Mouse (Mus musculus) myocyte (in vitro differentiated cells): Measurements from ENCODE around the gene Stk38. TPM values are rescaled to one million over a fixed set of nuclear protein-coding genes. Genes with fewer than 3 reads are reported as not detected.

Experiments used
- H3K27me3 ChIP-seq: one replicate; pipeline ENCODE4 v1.6.1; 2011; ENCODE audit not compliant: control insufficient read depth, insufficient read depth, insufficient read length
- H3K36me3 ChIP-seq: one replicate; pipeline ENCODE4 v1.6.1; 2011; ENCODE audit not compliant: control insufficient read depth, insufficient read depth
- H3K4me2 ChIP-seq: one replicate; pipeline ENCODE4 v1.6.1; 2011; ENCODE audit warnings: low read depth, control low read depth
- H3K4me3 ChIP-seq: one replicate; pipeline ENCODE4 v1.5.1; 2011; ENCODE audit warnings: mild to moderate bottlenecking, control low read depth, moderate library complexity
- H3K79me2 ChIP-seq: one replicate; pipeline ENCODE4 v1.6.1; 2011; ENCODE audit not compliant: control insufficient read depth, insufficient read depth
- H3ac ChIP-seq: one replicate; pipeline ENCODE4 v1.6.1; 2011; ENCODE audit not compliant: control insufficient read depth, insufficient read length
- CEBPB ChIP-seq: IDR thresholded peaks from 2 replicates; pipeline ENCODE4 v1.6.1; 2011; ENCODE audit warnings: mild to moderate bottlenecking, moderate library complexity; ENCODE audit not compliant: poor library complexity, insufficient read depth, severe bottlenecking
- E2F4 ChIP-seq: IDR thresholded peaks from one replicate; pipeline ENCODE4 v1.6.1; 2011; ENCODE audit warnings: mild to moderate bottlenecking, control low read depth, moderate library complexity; ENCODE audit not compliant: insufficient read depth
- MAX ChIP-seq: IDR thresholded peaks from one replicate; pipeline ENCODE4 v1.6.1; 2011; ENCODE audit warnings: low read depth, mild to moderate bottlenecking, control low read depth
- MYOD1 ChIP-seq, 3 experiments: IDR thresholded peaks; one replicate each; pipeline ENCODE4 v1.6.1; 2011; ENCODE audit warnings: control low read depth in 2 of 3, low read depth in 2 of 3, mild to moderate bottlenecking in 2 of 3, moderate library complexity in 1 of 3; ENCODE audit not compliant: insufficient read length in 2 of 3, control insufficient read depth in 1 of 3
- MYOG ChIP-seq, 3 experiments: IDR thresholded peaks; one replicate each; pipeline ENCODE4 v1.6.1; 2011; ENCODE audit warnings: control low read depth in 2 of 3, low read depth in 2 of 3, mild to moderate bottlenecking in 2 of 3; ENCODE audit not compliant: insufficient read length in 2 of 3, control insufficient read depth in 1 of 3, insufficient read depth in 1 of 3
- POLR2A ChIP-seq: IDR thresholded peaks from one replicate; pipeline ENCODE4 v1.6.1; 2011; ENCODE audit warnings: low read depth, mild to moderate bottlenecking, control low read depth, moderate library complexity; ENCODE audit not compliant: insufficient read length
- POLR2AphosphoS2 ChIP-seq: IDR thresholded peaks from one replicate; pipeline ENCODE4 v1.6.1; 2011; ENCODE audit warnings: low read depth, control low read depth; ENCODE audit not compliant: insufficient read length
- REST ChIP-seq: IDR thresholded peaks from one replicate; pipeline ENCODE4 v1.6.1; 2011; ENCODE audit warnings: mild to moderate bottlenecking, control low read depth, moderate library complexity; ENCODE audit not compliant: insufficient read depth, insufficient read length
- SRF ChIP-seq: IDR thresholded peaks from one replicate; pipeline ENCODE4 v1.6.1; 2011; ENCODE audit warnings: low read depth; ENCODE audit not compliant: control insufficient read depth, insufficient read length
- TCF12 ChIP-seq: IDR thresholded peaks from one replicate; pipeline ENCODE4 v1.6.1; 2011; ENCODE audit warnings: mild to moderate bottlenecking, control low read depth; ENCODE audit not compliant: poor library complexity, insufficient read depth, severe bottlenecking
- TCF3 ChIP-seq: IDR thresholded peaks from one replicate; pipeline ENCODE4 v1.6.1; 2011; ENCODE audit warnings: low read depth, control low read depth; ENCODE audit not compliant: insufficient read length
- USF1 ChIP-seq: IDR thresholded peaks from one replicate; pipeline ENCODE4 v1.6.1; 2011; ENCODE audit warnings: low read depth, mild to moderate bottlenecking, control low read depth, moderate library complexity
- polyA plus RNA-seq: library from polyadenylated mRNA; unstranded; fragments of >200 nt; fragmentation: generic; extraction: Trizol; gene quantifications from one replicate; pipeline ENCODE4 v1.2.1, GENCODE M21; 2012; ENCODE audit warnings: missing spikeins

The Stk38 gene
- polyA plus RNA-seq, 1 experiment = 28.3 TPM

DNA sequence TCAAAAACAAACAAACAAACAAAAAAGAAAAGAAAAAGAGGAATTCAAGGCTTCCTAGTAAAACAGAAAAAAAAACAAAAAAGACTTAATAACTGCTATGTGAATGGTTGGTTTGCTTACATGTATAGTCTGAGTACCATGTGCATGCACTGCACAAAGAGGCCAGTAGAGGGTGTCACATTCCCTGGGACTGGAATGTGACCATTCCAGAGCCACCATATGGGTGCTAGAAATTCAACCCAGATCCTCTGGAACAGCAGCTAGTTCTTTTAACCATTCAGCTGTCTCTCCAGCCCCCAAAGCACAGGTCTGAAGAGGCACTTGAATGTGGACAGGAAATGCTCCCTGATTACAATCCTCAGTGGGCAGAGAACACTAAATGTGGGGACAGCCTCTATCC is 21.0 kb downstream of the Stk38 start:
- Histone ChIP-seq H3ac (no peak overlapping the region), H3K4me2 (no peak overlapping the region), H3K27me3 (no peaks in the 10 kb centered on the region), H3K36me3 (peaks cover 54% of the 10 kb centered on the region), H3K4me3 (no peak overlapping the region), H3K79me2 (no peaks in the 10 kb centered on the region)
- TF ChIP-seq TCF3 (no peak), REST (no peak), TCF12 (no peak), MYOD1 (IDR thresholded peaks at IDR 0.05; ENCODE audit: control insufficient read depth in 1 of 3, insufficient read length in 2 of 3, low read depth in 2 of 3) (no peak), MYOG (IDR thresholded peaks at IDR 0.05; ENCODE audit: control insufficient read depth in 1 of 3, insufficient read depth in 1 of 3, insufficient read length in 2 of 3, low read depth in 2 of 3) (no peak)

- TF ChIP-seq POLR2AphosphoS2 = no peak
- no peaks in the 10 kb centered on the region for H3K79me2 ChIP-seq
- H3K36me3 ChIP-seq = peaks cover 40% of the 10 kb centered on the region
- H3K4me2 ChIP-seq = no peak overlapping the region
- H3ac ChIP-seq = no peak overlapping the region
- H3K27me3 ChIP-seq = no peaks in the 10 kb centered on the region
- H3K4me3 ChIP-seq = no peak overlapping the region
These were observed 22.9 kb downstream of the Stk38 start for GRCm38 (mm10) chr17:28984724-28985420.

DNA sequence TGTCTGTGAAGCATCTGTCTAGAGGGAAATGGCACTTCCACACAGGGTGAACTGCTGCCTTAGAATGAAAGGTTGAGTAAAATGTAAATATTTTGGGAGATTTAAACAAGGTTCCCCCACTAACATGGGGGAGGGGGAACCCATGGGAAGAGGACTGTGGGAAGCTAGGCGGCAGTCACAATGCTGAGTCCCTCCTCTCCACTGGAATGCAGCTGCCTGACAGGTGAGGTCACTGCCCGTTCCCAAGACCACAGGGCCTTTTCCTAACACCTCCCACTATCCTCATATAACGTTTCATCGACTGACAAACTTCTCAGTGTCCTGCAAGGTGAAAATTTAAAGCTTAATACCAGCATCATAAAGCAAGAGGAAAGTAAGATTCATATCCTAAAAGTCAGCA is 25.2 kb downstream of the Stk38 start:
- H3K27me3 ChIP-seq = no peaks in the 10 kb centered on the region
- no peaks in the 10 kb centered on the region for H3K79me2 ChIP-seq
- H3K4me2 ChIP-seq = no peak overlapping the region
- TF ChIP-seq MYOD1 (IDR thresholded peaks at IDR 0.05; ENCODE audit: control insufficient read depth in 1 of 3, insufficient read length in 2 of 3, low read depth in 2 of 3) (peak in 2 of 3 experiments; percentile 15 to 75), TCF3 (no peak), MYOG (IDR thresholded peaks at IDR 0.05; ENCODE audit: control insufficient read depth in 1 of 3, insufficient read depth in 1 of 3, insufficient read length in 2 of 3, low read depth in 2 of 3) (peak in 1 of 3 experiments; percentile 53)
- H3K4me3 ChIP-seq = no peak overlapping the region
- H3ac ChIP-seq = no peak overlapping the region
- H3K36me3 ChIP-seq = peaks cover 31% of the 10 kb centered on the region

DNA sequence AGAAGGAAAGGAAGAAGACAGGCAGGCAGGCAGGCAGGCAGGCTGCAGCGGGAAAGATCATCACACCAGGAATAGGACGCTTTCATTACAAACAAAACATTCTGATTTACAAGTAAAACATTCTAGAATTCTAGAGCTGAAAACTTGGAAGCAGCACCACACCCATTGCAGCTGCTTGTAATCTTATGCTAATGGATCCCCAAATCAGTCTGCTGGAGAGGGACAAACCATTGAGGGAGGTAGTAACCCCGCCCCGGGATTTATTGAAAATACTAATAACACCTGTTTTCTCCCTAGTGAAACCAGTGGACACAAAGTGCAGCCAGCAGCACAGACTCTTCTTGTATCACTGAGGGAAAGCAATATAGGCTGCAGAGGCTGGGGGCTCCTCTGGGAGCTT is 26.7 kb downstream of the Stk38 start:
- Histone ChIP-seq H3K27me3 (no peaks in the 10 kb centered on the region), H3K4me3 (no peak overlapping the region), H3K79me2 (no peaks in the 10 kb centered on the region), H3ac (no peak overlapping the region), H3K36me3 (peaks cover 22% of the 10 kb centered on the region), H3K4me2 (no peak overlapping the region)
- no peak for TF ChIP-seq SRF
- TF ChIP-seq USF1 = no peak
- no peak for TF ChIP-seq E2F4
- peak in 1 of 3 experiments; percentile 29 for TF ChIP-seq MYOD1 (IDR thresholded peaks at IDR 0.05; ENCODE audit: control insufficient read depth in 1 of 3, insufficient read length in 2 of 3, low read depth in 2 of 3)
- no peak for TF ChIP-seq REST
- no peak for TF ChIP-seq TCF12

GRCm38 (mm10) chr17:28979091-28979490 is 28.7 kb downstream of the Stk38 start:
- H3K4me3 ChIP-seq = no peak overlapping the region
- no peaks in the 10 kb centered on the region for H3K27me3 ChIP-seq
- no peak overlapping the region for H3K4me2 ChIP-seq
- TF ChIP-seq MAX (no peak), E2F4 (no peak), POLR2AphosphoS2 (no peak), CEBPB (no peak), REST (no peak), MYOD1 (IDR thresholded peaks at IDR 0.05; ENCODE audit: control insufficient read depth in 1 of 3, insufficient read length in 2 of 3, low read depth in 2 of 3) (no peak), MYOG (IDR thresholded peaks at IDR 0.05; ENCODE audit: control insufficient read depth in 1 of 3, insufficient read depth in 1 of 3, insufficient read length in 2 of 3, low read depth in 2 of 3) (no peak), TCF3 (no peak)
- H3K79me2 ChIP-seq = no peaks in the 10 kb centered on the region
- no peak overlapping the region for H3ac ChIP-seq
- peaks cover 19% of the 10 kb centered on the region for H3K36me3 ChIP-seq

- H3K36me3 ChIP-seq = peaks cover 72% of the 10 kb centered on the region
- no peaks in the 10 kb centered on the region for H3K27me3 ChIP-seq
- TF ChIP-seq MYOD1 (IDR thresholded peaks at IDR 0.05; ENCODE audit: control insufficient read depth in 1 of 3, insufficient read length in 2 of 3, low read depth in 2 of 3) = no peak
- no peak for TF ChIP-seq POLR2A
- no peak for TF ChIP-seq SRF
- TF ChIP-seq POLR2AphosphoS2 = no peak
- no peak for TF ChIP-seq REST
- no peak for TF ChIP-seq MAX
- no peak for TF ChIP-seq USF1
- TF ChIP-seq TCF12 = no peak
- TF ChIP-seq CEBPB = no peak
- no peak overlapping the region for H3K4me2 ChIP-seq
- H3ac ChIP-seq = no peak overlapping the region
- H3K4me3 ChIP-seq = no peak overlapping the region
- no peaks in the 10 kb centered on the region for H3K79me2 ChIP-seq
These were observed 37.7 kb downstream of the Stk38 start for GRCm38 (mm10) chr17:28970122-28970521.
